8 mouse cellular contexts compared by ENCODE assay signal in the genomic region with DNA sequence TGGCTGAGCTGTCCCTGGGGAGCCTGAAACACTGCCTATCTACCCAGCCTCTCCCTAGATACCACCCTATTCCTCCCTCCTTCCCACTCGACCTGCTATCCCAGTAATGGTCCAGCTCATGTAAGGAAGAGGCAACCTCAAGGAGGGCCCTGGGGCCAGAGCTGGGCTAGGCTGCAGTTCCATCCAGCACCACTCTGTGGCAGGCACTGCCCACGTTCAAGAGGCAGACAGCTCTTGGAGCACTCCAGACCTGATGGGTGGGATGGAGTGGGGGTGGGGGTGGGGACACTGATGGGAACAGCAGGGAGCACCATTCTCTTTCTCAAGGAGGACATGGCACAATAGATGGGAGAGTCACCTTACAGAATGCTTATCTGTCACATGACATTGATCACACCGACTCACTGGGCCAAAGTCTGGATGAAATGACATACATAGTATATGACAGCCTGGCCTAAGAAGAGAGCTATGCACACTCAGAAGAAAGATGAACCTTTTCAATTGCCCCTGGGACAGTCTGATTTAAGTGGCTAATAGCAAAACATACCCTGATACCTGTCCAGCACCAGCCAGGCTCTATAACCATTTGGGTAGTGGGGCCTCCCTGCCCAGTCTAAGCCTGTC. TPM values are rescaled to one million over a fixed set of nuclear protein-coding genes. Genes with fewer than 3 reads are reported as not detected.
DNase-seq lines count a peak whose midpoint lies in the region; ATAC-seq and TF ChIP-seq lines count a peak whose summit lies in the region.

No protein-coding gene starts in this region.

- no peak for TF ChIP-seq EP300 in CH12.LX (IDR thresholded peaks at IDR 0.05; ENCODE audit: low read length)
- no peak for TF ChIP-seq EP300 in heart, postnatal 0 days (IDR thresholded peaks at IDR 0.05; ENCODE audit: low read depth)

- peaks cover 87% of the 10 kb centered on the region for H3K27me3 ChIP-seq in CH12.LX (replicated peaks)
- no peaks in the 10 kb centered on the region for H3K27me3 ChIP-seq in heart, postnatal 0 days (ENCODE audit: control insufficient read depth, insufficient read depth, low read length)
- H3K27me3 ChIP-seq in midbrain, embryonic 13.5 days, result no peaks in the 10 kb centered on the region

- no peak overlapping the region for H3K9ac ChIP-seq in CH12.LX (ENCODE audit: insufficient read depth, low read depth)
- no peak overlapping the region for H3K9ac ChIP-seq in heart, postnatal 0 days (replicated peaks; ENCODE audit: low read depth, low read length)
- peak overlapping the region; percentile 25; the same call in 1 of the 2 replicates for H3K9ac ChIP-seq in midbrain, embryonic 13.5 days (replicated peaks)

- no peak overlapping the region for H3K4me3 ChIP-seq in CH12.LX (replicated peaks in 1 of 3; ENCODE audit: low read depth in 2 of 3, low read length in 2 of 3, poor library complexity in 1 of 3)
- no peak overlapping the region for H3K4me3 ChIP-seq in cortical plate, adult 2 months (ENCODE audit: insufficient read depth, low read length)
- H3K4me3 ChIP-seq in heart, postnatal 0 days (ENCODE audit: low read depth, low read length), result no peak overlapping the region
- no peak overlapping the region for H3K4me3 ChIP-seq in midbrain, embryonic 13.5 days (replicated peaks)

- no peaks in the 10 kb centered on the region for H3K79me2 ChIP-seq in CH12.LX (replicated peaks; ENCODE audit: control insufficient read depth, extremely low read depth, insufficient read depth, poor library complexity, severe bottlenecking)

- ATAC-seq in heart, postnatal 0 days (ENCODE audit: insufficient read depth, low read depth), result peak; percentile 58
- peak; percentile 87 for ATAC-seq in midbrain, embryonic 13.5 days

- H3K4me2 ChIP-seq in CH12.LX (ENCODE audit: insufficient read depth, low read depth, poor library complexity, severe bottlenecking), result no peak overlapping the region
- H3K4me2 ChIP-seq in heart, postnatal 0 days (ENCODE audit: low read depth, low read length), result no peak overlapping the region
- H3K4me2 ChIP-seq in midbrain, embryonic 13.5 days (replicated peaks), result no peak overlapping the region

- H3K4me1 ChIP-seq in CH12.LX (ENCODE audit: control insufficient read depth in 1 of 2, insufficient read depth in 2 of 2), result 0 out of 4 replicates have a peak, but pooled peaks cover 0 to 4% of the 10 kb centered on the region in 2 experiments
- H3K4me1 ChIP-seq in cortical plate, adult 2 months (ENCODE audit: control insufficient read depth, insufficient read depth, low read length), result no peaks in the 10 kb centered on the region
- H3K4me1 ChIP-seq in heart, postnatal 0 days (ENCODE audit: control insufficient read depth, insufficient read depth), result peaks cover 38% of the 10 kb centered on the region
- peaks cover 41% of the 10 kb centered on the region for H3K4me1 ChIP-seq in midbrain, embryonic 13.5 days (replicated peaks)

- dilution Hi-C loops in CH12.LX (cut with MboI; ENCODE audit: extremely low pct_ligation_motif_present, extremely low pct_unique_long_range_greater_than_20kb, low sequenced_read_pairs), result no loop called here

- in situ Hi-C loops in CH12.LX (cut with MboI; ENCODE audit: low pct_ligation_motif_present, low pct_unique_long_range_greater_than_20kb, low sequenced_read_pairs), result no loop called here

- TF ChIP-seq POLR2A in CH12.LX (IDR thresholded peaks at IDR 0.05; ENCODE audit: low read depth, low read length), result no peak
- no peak for TF ChIP-seq POLR2A in cortical plate, adult 2 months (IDR thresholded peaks at IDR 0.05; ENCODE audit: extremely low read depth, insufficient read depth, low read length)

- peak; percentile 31 to 83; a peak in 3 of 4 replicates for TF ChIP-seq CTCF in CH12.LX (conservative IDR thresholded peaks at IDR 0.05 in 1 of 2, IDR thresholded peaks at IDR 0.05 in 1 of 2; ENCODE audit: low read depth in 2 of 2, low read length in 2 of 2)
- TF ChIP-seq CTCF in cortical plate, adult 2 months (IDR thresholded peaks at IDR 0.05; ENCODE audit: extremely low read depth, insufficient read depth, low read length), result peak; percentile 86
- TF ChIP-seq CTCF in heart, postnatal 0 days (IDR thresholded peaks at IDR 0.05; ENCODE audit: low read depth), result peak; percentile 95

- 16% methylated on average over 3 of the region's 3 CpGs for WGBS in heart, postnatal 0 days
- 8% methylated on average over 3 of the region's 3 CpGs for WGBS in midbrain, embryonic 13.5 days

- H3K27ac ChIP-seq in CH12.LX (ENCODE audit: insufficient read depth, low read depth), result no peak overlapping the region
- H3K27ac ChIP-seq in cortical plate, adult 2 months (ENCODE audit: insufficient read depth, low read length), result no peak overlapping the region
- H3K27ac ChIP-seq in heart, postnatal 0 days (ENCODE audit: low read depth), result peak overlapping the region; percentile 82
- H3K27ac ChIP-seq in midbrain, embryonic 13.5 days, result peak overlapping the region; percentile 64

- peak; percentile 55 for DNase-seq in gastrocnemius, postnatal 14 days
- DNase-seq in gastrocnemius, postnatal 25 days, result no peak
- peak; percentile 18 for DNase-seq in CH12.LX (ENCODE audit: extremely low read depth)
- DNase-seq in heart, postnatal 0 days (ENCODE audit: low spot score), result peak; percentile 65
- peak; percentile 37 for DNase-seq in layer of hippocampus, adult 9-11 months
- peak; percentile 50 for DNase-seq in yolk sac, embryonic 10.5 days (ENCODE audit: low spot score)

- intact Hi-C loops in gastrocnemius, postnatal 14 days (cut with DNase I; ENCODE audit: low total_unique reads), result loop anchor here (2.0 kb wide), 1 partner anchor 23 kb away; no protein-coding TSS in a partner anchor

- peak; percentile 76 for TF ChIP-seq RAD21 in CH12.LX (IDR thresholded peaks at IDR 0.05; ENCODE audit: low read depth, low read length)

- no peaks in the 10 kb centered on the region for H3K9me3 ChIP-seq in CH12.LX (replicated peaks; ENCODE audit: low read length)
- no peaks in the 10 kb centered on the region for H3K9me3 ChIP-seq in heart, postnatal 0 days (replicated peaks; ENCODE audit: control insufficient read depth, low read length)
- H3K9me3 ChIP-seq in midbrain, embryonic 13.5 days, result no peaks in the 10 kb centered on the region

- no peaks in the 10 kb centered on the region for H3K36me3 ChIP-seq in CH12.LX (replicated peaks in 1 of 2; ENCODE audit: control insufficient read depth in 1 of 2, insufficient read depth in 1 of 2, low read length in 1 of 2)
- H3K36me3 ChIP-seq in heart, postnatal 0 days (replicated peaks; ENCODE audit: control insufficient read depth, insufficient read depth, low read length), result peaks cover 29% of the 10 kb centered on the region
- peaks cover 28% of the 10 kb centered on the region for H3K36me3 ChIP-seq in midbrain, embryonic 13.5 days

TF ChIP-seq in CH12.LX, 34 proteins besides CTCF, POLR2A, EP300 and RAD21 (continues in another document):
- no peak for TF ChIP-seq HCFC1 (IDR thresholded peaks at IDR 0.05; ENCODE audit: low read depth, low read length)
- no peak for TF ChIP-seq USF1 (IDR thresholded peaks at IDR 0.05; ENCODE audit: low read depth, low read length)
- TF ChIP-seq SMC3 (IDR thresholded peaks at IDR 0.05; ENCODE audit: low read depth, low read length), result peak; percentile 73
- no peak for TF ChIP-seq CHD2 (IDR thresholded peaks at IDR 0.05; ENCODE audit: low read length)
- no peak for TF ChIP-seq ZNF384 (IDR thresholded peaks at IDR 0.05; ENCODE audit: low read depth, low read length)
- TF ChIP-seq JUND (conservative IDR thresholded peaks at IDR 0.05; ENCODE audit: low read depth, low read length), result no peak

RNA-seq across cellular contexts. Expression of a gene that starts 15.4 kb away (rescaled TPM):
- total RNA-seq in gastrocnemius, postnatal 14 days (2021), result 1 to 10 TPM; 1.8 to 4.2 TPM
- total RNA-seq in gastrocnemius, postnatal 25 days (2021), result 1 to 10 TPM; 2.1 to 3.7 TPM
- total RNA-seq in CH12.LX (2012; rRNA removed) (1.7 and 2.8 TPM in 2 replicates), CH12.LX (2014; rRNA removed) (0.20 and 0.30 TPM in 2 replicates)
- 0.59 and 0.95 TPM in 2 replicates for polyA plus RNA-seq in CH12.LX (2012; ENCODE audit: insufficient read length, low read depth)
- 27.3 and 29.4 TPM in 2 replicates for polyA plus RNA-seq in cortical plate, adult 2 months (2012; rRNA removed)
- 86.1 and 120 TPM in 2 replicates for total RNA-seq in heart, postnatal 0 days (2014; rRNA removed; ENCODE audit: low replicate concordance)
- 29.4 and 32.1 TPM in 2 replicates for polyA plus RNA-seq in heart, postnatal 0 days (2015; fragmentation: Nextera tagmentation; extraction: Ambion mirVana)
- polyA plus RNA-seq in midbrain, embryonic 13.5 days (2015; fragmentation: Nextera tagmentation; extraction: Ambion mirVana), result 9.0 and 10.3 TPM in 2 replicates

RNA-seq across cellular contexts. Expression of a gene that starts 28.6 kb away (rescaled TPM):
- total RNA-seq in gastrocnemius, postnatal 14 days (2021), result 10 to 100 TPM in 1 of 2 experiments, 1 to 10 TPM in 1; 8.6 to 10.6 TPM
- 1 to 10 TPM; 5.6 to 7.7 TPM for total RNA-seq in gastrocnemius, postnatal 25 days (2021)
- total RNA-seq in CH12.LX (2012; rRNA removed) (0.30 and 0.34 TPM in 2 replicates), CH12.LX (2014; rRNA removed) (0.22 and 0.36 TPM in 2 replicates)
- polyA plus RNA-seq in CH12.LX (2012; ENCODE audit: insufficient read length, low read depth), result 0.31 and 0.37 TPM in 2 replicates
- polyA plus RNA-seq in cortical plate, adult 2 months (2012; rRNA removed), result 9.6 and 10.4 TPM in 2 replicates
- 50.9 and 52.1 TPM in 2 replicates for total RNA-seq in heart, postnatal 0 days (2014; rRNA removed; ENCODE audit: low replicate concordance)
- polyA plus RNA-seq in heart, postnatal 0 days (2015; fragmentation: Nextera tagmentation; extraction: Ambion mirVana), result 21.1 and 25.6 TPM in 2 replicates
- polyA plus RNA-seq in midbrain, embryonic 13.5 days (2015; fragmentation: Nextera tagmentation; extraction: Ambion mirVana), result 7.0 and 7.8 TPM in 2 replicates

RNA-seq across cellular contexts. Expression of a gene that starts 55.9 kb away (rescaled TPM):
- total RNA-seq in gastrocnemius, postnatal 14 days (2021), result under 1 TPM; 0.11 to 0.14 TPM
- under 1 TPM; 0.10 to 0.19 TPM for total RNA-seq in gastrocnemius, postnatal 25 days (2021)
- total RNA-seq in CH12.LX (2012; rRNA removed), result 0.46 and 0.81 TPM in 2 replicates
- total RNA-seq in CH12.LX (2014; rRNA removed), result 0.68 and 0.86 TPM in 2 replicates
- polyA plus RNA-seq in CH12.LX (2012; ENCODE audit: insufficient read length, low read depth), result 1.1 and 1.3 TPM in 2 replicates
- 4.0 and 4.1 TPM in 2 replicates for polyA plus RNA-seq in cortical plate, adult 2 months (2012; rRNA removed)
- 0.15 and 0.66 TPM in 2 replicates for total RNA-seq in heart, postnatal 0 days (2014; rRNA removed; ENCODE audit: low replicate concordance)
- 0.34 and 0.47 TPM in 2 replicates for polyA plus RNA-seq in heart, postnatal 0 days (2015; fragmentation: Nextera tagmentation; extraction: Ambion mirVana)
- polyA plus RNA-seq in midbrain, embryonic 13.5 days (2015; fragmentation: Nextera tagmentation; extraction: Ambion mirVana), result 0.39 and 0.69 TPM in 2 replicates

RNA-seq across cellular contexts. Expression of a gene that starts 57.5 kb away (rescaled TPM):
- total RNA-seq in gastrocnemius, postnatal 14 days (2021), result 10 to 100 TPM; 36.2 to 43.6 TPM
- 10 to 100 TPM; 33.1 to 40.2 TPM for total RNA-seq in gastrocnemius, postnatal 25 days (2021)
- 50.3 and 58.7 TPM in 2 replicates for total RNA-seq in CH12.LX (2012; rRNA removed)
- 31.0 and 34.7 TPM in 2 replicates for total RNA-seq in CH12.LX (2014; rRNA removed)
- polyA plus RNA-seq in CH12.LX (2012; ENCODE audit: insufficient read length, low read depth), result 36.9 and 45.4 TPM in 2 replicates
- polyA plus RNA-seq in cortical plate, adult 2 months (2012; rRNA removed), result 54.8 and 57.3 TPM in 2 replicates
- total RNA-seq in heart, postnatal 0 days (2014; rRNA removed; ENCODE audit: low replicate concordance), result 141 and 159 TPM in 2 replicates
- 69.2 and 73.2 TPM in 2 replicates for polyA plus RNA-seq in heart, postnatal 0 days (2015; fragmentation: Nextera tagmentation; extraction: Ambion mirVana)
- 50.2 and 51.5 TPM in 2 replicates for polyA plus RNA-seq in midbrain, embryonic 13.5 days (2015; fragmentation: Nextera tagmentation; extraction: Ambion mirVana)

Comparison
In these comparisons a context has a peak if more than half of its experiments do, and no peak if none do; other contexts are left out.
1. H3K27ac ChIP-seq: peak in heart, postnatal 0 days (single experiment) and midbrain, embryonic 13.5 days (single experiment); none in CH12.LX (single experiment) and cortical plate, adult 2 months (single experiment).
2. RNA of a gene that starts 15.4 kb away (total RNA-seq): 86.1 to 120 TPM in heart, postnatal 0 days; 1.8 to 4.2 TPM in gastrocnemius, postnatal 14 days, 2.1 to 3.7 TPM in gastrocnemius, postnatal 25 days and 0.20 to 2.8 TPM in CH12.LX; every median in the first group is over 10 times any median in the second.
3. RNA of a gene that starts 28.6 kb away (total RNA-seq): 50.9 to 52.1 TPM in heart, postnatal 0 days, 8.6 to 10.6 TPM in gastrocnemius, postnatal 14 days and 5.6 to 7.7 TPM in gastrocnemius, postnatal 25 days; 0.22 to 0.36 TPM in CH12.LX; every median in the first group is over 4 times any median in the second.
4. Peak in every context shown above with its lines, with median percentiles within 50 percentile points of each other: CTCF ChIP-seq.